Mouse (Mus musculus): ENCODE results near the gene A4gnt. TPM values are rescaled to one million over a fixed set of nuclear protein-coding genes. Genes with fewer than 3 reads are reported as not detected.

Gene A4gnt
- total and polyA plus RNA-seq, 3 experiments, result 0.04 TPM; not detected in 2

GRCm38 (mm10) chr9:99637227-99637626, 24.9 kb downstream of the A4gnt start:
- H3K4me1 ChIP-seq (ENCODE audit: control insufficient read depth in 1 of 2, insufficient read depth in 2 of 2, low read length in 2 of 2), result no peaks in the 10 kb centered on the region; a peak in 1 of 4 replicates
- H3K27ac ChIP-seq (ENCODE audit: control insufficient read depth, low read depth, low read length), result no peak overlapping the region
- no peak overlapping the region for H3K9ac ChIP-seq (ENCODE audit: control insufficient read depth, low read depth, low read length, poor library complexity, severe bottlenecking)
- no peaks in the 10 kb centered on the region for H3K36me3 ChIP-seq (ENCODE audit: control insufficient read depth in 1 of 2, insufficient read depth in 2 of 2, low read length in 2 of 2)
- H3K27me3 ChIP-seq (ENCODE audit: control insufficient read depth in 1 of 2, insufficient read depth in 2 of 2, low read length in 2 of 2), result no peaks in the 10 kb centered on the region; a peak in 1 of 4 replicates
- no peak overlapping the region for H3K4me3 ChIP-seq (ENCODE audit: control insufficient read depth in 1 of 2, insufficient read depth in 1 of 2, low read depth in 2 of 2, low read length in 2 of 2)
- TF ChIP-seq MXI1 (IDR thresholded peaks at IDR 0.05; ENCODE audit: low read depth, low read length), result no peak
- no peak for TF ChIP-seq ZNF384 (IDR thresholded peaks at IDR 0.05; ENCODE audit: low read depth, low read length)
- no peak for TF ChIP-seq TBP (IDR thresholded peaks at IDR 0.05; ENCODE audit: low read depth, low read length)
- no peak for TF ChIP-seq MAZ (IDR thresholded peaks at IDR 0.05; ENCODE audit: low read depth, low read length)
- TF ChIP-seq ELF1 (IDR thresholded peaks at IDR 0.05; ENCODE audit: low read depth, low read length), result no peak
- TF ChIP-seq GABPA (IDR thresholded peaks at IDR 0.05; ENCODE audit: low read depth, low read length), result no peak
- no peak for TF ChIP-seq HCFC1 (IDR thresholded peaks at IDR 0.05; ENCODE audit: low read depth, low read length)
- no peak for TF ChIP-seq GATA1 (IDR thresholded peaks at IDR 0.05; ENCODE audit: low read depth, low read length)
- no peak for TF ChIP-seq E2F4 (IDR thresholded peaks at IDR 0.05; ENCODE audit: borderline replicate concordance, low read depth, low read length)
- no peak for TF ChIP-seq USF1 (IDR thresholded peaks at IDR 0.05; ENCODE audit: low read depth, low read length)
- TF ChIP-seq POLR2AphosphoS5 (IDR thresholded peaks at IDR 0.05; ENCODE audit: borderline replicate concordance, low read depth, low read length), result no peak
- no peak for TF ChIP-seq TCF12 (IDR thresholded peaks at IDR 0.05; ENCODE audit: low read depth, low read length)
- no peak for TF ChIP-seq NRF1 (IDR thresholded peaks at IDR 0.05; ENCODE audit: insufficient read depth, low read depth, low read length, poor library complexity, severe bottlenecking)
- TF ChIP-seq POLR2AphosphoS2 (IDR thresholded peaks at IDR 0.05; ENCODE audit: low read length), result no peak
- TF ChIP-seq EP300 (IDR thresholded peaks at IDR 0.05; ENCODE audit: low read depth in 1 of 2, low read length in 2 of 2), result no peak
- TF ChIP-seq ZKSCAN1 (IDR thresholded peaks at IDR 0.05; ENCODE audit: low read depth, low read length), result no peak
- DNase-seq (ENCODE audit: low read depth, low spot score), result no peak
- no peaks in the 10 kb centered on the region for H3K79me2 ChIP-seq (ENCODE audit: control insufficient read depth, insufficient read depth, low read length, poor library complexity)
- H3K9me3 ChIP-seq (replicated peaks; ENCODE audit: insufficient read depth, low read length), result no peaks in the 10 kb centered on the region

- no peak overlapping the region for H3K27ac ChIP-seq (ENCODE audit: control insufficient read depth, low read depth, low read length)
- no peaks in the 10 kb centered on the region for H3K9me3 ChIP-seq (replicated peaks; ENCODE audit: insufficient read depth, low read length)
- H3K27me3 ChIP-seq (ENCODE audit: control insufficient read depth in 1 of 2, insufficient read depth in 2 of 2, low read length in 2 of 2), result no peaks in the 10 kb centered on the region; a peak in 1 of 4 replicates
- no peak overlapping the region for H3K4me3 ChIP-seq (ENCODE audit: control insufficient read depth in 1 of 2, insufficient read depth in 1 of 2, low read depth in 2 of 2, low read length in 2 of 2)
- no peak for DNase-seq (ENCODE audit: low read depth, low spot score)
- no peaks in the 10 kb centered on the region for H3K36me3 ChIP-seq (ENCODE audit: control insufficient read depth in 1 of 2, insufficient read depth in 2 of 2, low read length in 2 of 2)
- H3K4me1 ChIP-seq (ENCODE audit: control insufficient read depth in 1 of 2, insufficient read depth in 2 of 2, low read length in 2 of 2), result no peaks in the 10 kb centered on the region; a peak in 1 of 4 replicates
- no peaks in the 10 kb centered on the region for H3K79me2 ChIP-seq (ENCODE audit: control insufficient read depth, insufficient read depth, low read length, poor library complexity)
- H3K9ac ChIP-seq (ENCODE audit: control insufficient read depth, low read depth, low read length, poor library complexity, severe bottlenecking), result no peak overlapping the region
- TF ChIP-seq USF1 (IDR thresholded peaks at IDR 0.05; ENCODE audit: low read depth, low read length), result no peak
- no peak for TF ChIP-seq SIN3A (IDR thresholded peaks at IDR 0.05; ENCODE audit: low read length)
- TF ChIP-seq BHLHE40 (IDR thresholded peaks at IDR 0.05; ENCODE audit: borderline replicate concordance, low read depth, low read length), result no peak
- no peak for TF ChIP-seq UBTF (IDR thresholded peaks at IDR 0.05; ENCODE audit: borderline replicate concordance, insufficient read depth, low read depth, low read length)
- no peak for TF ChIP-seq MYC (IDR thresholded peaks at IDR 0.05; ENCODE audit: low read depth, low read length)
- no peak for TF ChIP-seq CHD2 (IDR thresholded peaks at IDR 0.05; ENCODE audit: low read length)
- no peak for TF ChIP-seq POLR2A (IDR thresholded peaks at IDR 0.05; ENCODE audit: control insufficient read depth in 1 of 2, insufficient read depth in 1 of 2, low read depth in 1 of 2, low read length in 2 of 2, poor library complexity in 1 of 2)
- TF ChIP-seq MYB (IDR thresholded peaks at IDR 0.05; ENCODE audit: low read depth, low read length), result no peak
- TF ChIP-seq ETS1 (IDR thresholded peaks at IDR 0.05; ENCODE audit: low read depth, low read length), result no peak
- TF ChIP-seq ZC3H11A (IDR thresholded peaks at IDR 0.05; ENCODE audit: low read depth, low read length), result no peak
- no peak for TF ChIP-seq TAL1 (IDR thresholded peaks at IDR 0.05; ENCODE audit: low read length)
- no peak for TF ChIP-seq JUND (IDR thresholded peaks at IDR 0.05; ENCODE audit: low read depth, low read length)
These were observed 25.4 kb downstream of the A4gnt start for GRCm38 (mm10) chr9:99637736-99638135.

Data from MEL (cell line).